Mouse (Mus musculus): ENCODE measurements around the gene Evl.

DNA sequence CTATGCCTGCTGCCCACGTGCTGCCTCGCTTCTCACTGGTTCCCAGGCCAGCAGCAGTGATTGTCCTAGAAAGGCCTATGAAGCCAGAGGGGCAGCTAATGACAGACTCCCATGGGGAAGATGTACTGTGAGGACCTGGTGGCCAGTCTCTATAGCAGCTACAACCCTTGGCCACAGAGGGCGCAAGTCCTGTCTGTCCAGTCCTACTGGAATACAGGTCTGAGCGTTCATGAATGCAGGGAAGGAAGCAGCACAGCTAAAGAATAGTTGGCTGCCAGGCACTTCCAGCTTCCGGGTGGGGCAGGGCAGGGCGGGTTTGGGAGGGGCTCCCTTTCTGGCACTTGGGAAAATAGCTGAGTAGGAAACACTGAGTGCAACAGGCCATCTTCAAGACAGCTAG lies 132.4 kb downstream of the Evl start:
- peak; percentile 58; the same call in 1 of the 2 replicates for TF ChIP-seq CTCF (IDR thresholded peaks at IDR 0.05; ENCODE audit: insufficient read depth, low read length)
- TF ChIP-seq POLR2A (IDR thresholded peaks at IDR 0.05; ENCODE audit: borderline replicate concordance, extremely low read depth, low read depth, low read length), result no peak

All from lung, adult 2 months (tissue).